Mouse (Mus musculus) cerebellum, adult 2 months (tissue): ENCODE measurements around the gene Olfr31.

Experiments used
- CTCF ChIP-seq: fragments of 200-500 bp; IDR thresholded peaks from 2 replicates; pipeline ENCODE4 v1.5.1; 2011; ENCODE audit warnings: low read depth, mild to moderate bottlenecking, control low read depth, low read length, moderate library complexity, borderline replicate concordance; ENCODE audit not compliant: insufficient read depth
- POLR2A ChIP-seq: fragments of 200-500 bp; IDR thresholded peaks from 2 replicates; pipeline ENCODE4 v1.6.1; 2011; ENCODE audit warnings: low read length, control low read depth, borderline replicate concordance; ENCODE audit not compliant: insufficient read depth

- TF ChIP-seq POLR2A (no peak), CTCF (no peak)
Observed at GRCm38 (mm10) chr14:14348674-14349401, 26.2 kb downstream of the Olfr31 start.
